Mouse (Mus musculus): ENCODE data around the gene Ino80.
"Not testable (repeated sequence)": the region's sequence is repeated elsewhere in the genome, so short reads cannot be mapped to it uniquely, and the experiment has no call there.

Gene Ino80

DNA sequence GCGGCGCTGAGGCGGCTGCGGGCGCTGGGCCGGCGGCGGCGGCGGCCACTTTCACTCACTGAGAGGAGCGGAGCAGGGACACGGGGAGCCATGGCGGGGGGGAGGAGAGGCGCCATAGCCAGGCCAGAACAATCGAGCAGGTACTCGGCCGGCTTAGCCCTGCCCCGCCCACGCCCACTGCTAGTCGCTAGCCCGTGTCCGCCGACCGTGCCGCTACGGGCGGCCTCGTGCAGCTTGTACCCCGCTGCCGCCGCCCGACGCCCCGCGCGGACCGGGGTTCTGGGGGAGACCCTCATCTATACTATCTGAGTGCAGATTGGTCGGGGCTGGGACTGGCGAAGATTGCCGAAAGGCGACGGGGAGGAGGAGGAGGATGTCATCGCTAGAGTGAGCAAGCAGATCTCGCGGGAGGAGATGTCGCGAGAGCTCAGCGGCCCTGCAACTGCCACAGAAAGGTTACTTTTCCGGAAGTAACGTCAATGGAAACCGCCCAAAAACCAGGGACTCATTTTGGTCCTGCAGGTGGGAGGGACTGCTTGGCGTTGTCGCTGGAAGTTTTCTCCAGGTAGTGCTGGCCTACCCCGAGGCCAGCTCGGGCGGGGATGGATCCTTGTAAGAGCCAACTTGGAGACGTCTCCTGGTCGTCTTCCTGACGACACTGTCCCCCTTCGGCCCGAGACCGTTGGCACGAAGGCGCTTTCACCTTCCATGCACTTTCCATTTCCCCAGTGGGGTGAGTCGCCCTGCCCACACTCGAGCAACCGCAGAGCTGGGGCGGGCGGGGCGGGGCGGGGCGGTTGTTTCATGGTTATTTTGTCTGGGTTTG is at the start of gene Ino80:
Gene Ino80, minus strand, starts transcription at position 117 of the 826 bp plus-strand sequence.
- peak; percentile 98 to 99 for DNase-seq

GRCm38 (mm10) chr2:119525422-119525821 is 47.9 kb upstream of the Ino80 start:
- no peak for DNase-seq

DNA sequence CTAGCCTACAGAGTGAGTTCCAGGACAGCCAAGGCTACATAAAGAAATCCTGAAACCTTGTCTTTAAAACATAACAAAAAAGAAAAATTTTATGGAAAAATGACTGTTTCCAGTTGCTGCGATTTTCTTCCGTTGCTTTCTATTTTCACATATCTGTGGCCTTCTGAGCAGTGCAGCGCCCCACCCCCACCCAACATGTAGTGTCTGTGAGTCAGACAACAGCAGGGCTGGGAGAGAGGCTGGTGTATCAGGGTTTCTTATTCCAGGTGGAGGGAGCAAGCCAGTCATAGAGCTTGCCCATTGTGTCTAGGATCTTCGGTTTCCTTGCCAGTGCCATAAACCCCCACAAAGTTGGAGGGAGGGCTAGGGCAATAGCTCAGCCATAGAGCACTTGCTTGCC is 46.3 kb upstream of the Ino80 start:
- no peak for DNase-seq

DNA sequence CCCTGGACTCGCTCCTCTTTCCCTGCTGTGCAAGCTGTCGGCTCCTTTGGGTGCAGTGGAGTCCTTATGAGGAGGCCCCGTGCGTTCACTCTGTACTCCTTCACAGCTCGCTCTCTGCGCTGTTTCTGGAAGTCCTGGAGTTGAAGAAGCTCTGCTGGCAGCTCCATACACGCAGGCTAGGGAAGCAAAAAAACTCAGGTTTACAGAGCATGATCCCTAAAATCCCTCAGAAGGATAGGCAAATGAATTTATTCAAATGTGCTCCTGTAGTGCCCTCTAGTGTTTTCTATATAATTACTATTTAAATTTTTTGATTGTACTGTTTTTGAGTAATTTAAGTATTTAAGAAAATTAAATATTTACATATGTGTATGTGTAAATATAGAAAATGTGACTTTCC is 43.1 kb upstream of the Ino80 start:
- DNase-seq: no peak

DNA sequence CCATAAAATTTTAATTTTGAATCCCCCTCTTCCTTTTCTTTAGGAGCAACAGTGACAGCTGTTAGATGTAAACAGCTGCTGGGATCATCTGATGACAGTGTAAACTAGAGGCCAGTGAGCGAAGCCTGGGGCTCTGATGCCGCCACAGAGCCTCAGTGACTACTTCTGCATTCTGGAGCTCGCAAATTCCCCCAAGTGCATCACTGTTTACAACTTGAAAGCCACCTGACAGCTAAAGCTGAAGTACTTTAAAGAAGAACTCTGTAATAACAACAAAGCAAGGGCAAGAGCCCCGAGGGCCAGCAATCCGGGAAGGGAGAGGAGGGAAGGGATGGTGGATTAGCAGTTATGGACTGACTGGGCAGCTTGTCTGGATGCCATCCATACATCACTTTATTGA is 39.3 kb upstream of the Ino80 start:
- DNase-seq: no peak

GRCm38 (mm10) chr2:119514026-119514522 is 36.6 kb upstream of the Ino80 start:
- no peak for DNase-seq

GRCm38 (mm10) chr2:119512292-119512691 is 34.8 kb upstream of the Ino80 start:
- peak; percentile 2 to 4 for DNase-seq

DNA sequence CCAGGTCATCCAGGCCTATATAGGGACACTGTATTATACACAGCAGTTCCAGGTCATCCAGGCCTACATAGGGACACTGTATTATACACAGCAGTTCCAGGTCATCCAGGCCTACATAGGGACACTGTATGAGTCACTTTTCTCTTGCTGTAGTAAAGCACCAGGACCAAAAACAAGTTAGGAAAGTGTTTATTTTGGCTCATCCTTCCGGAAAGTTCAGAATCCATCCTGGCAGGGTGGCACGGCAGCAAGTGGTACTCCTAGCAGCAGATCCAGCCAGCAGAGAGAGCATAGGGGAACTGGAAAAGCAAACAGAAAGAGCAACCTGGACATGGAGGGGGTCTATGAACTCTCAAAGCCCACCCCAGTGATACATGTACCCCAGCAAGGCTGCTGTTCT is 33.4 kb upstream of the Ino80 start:
- DNase-seq: no peak

DNA sequence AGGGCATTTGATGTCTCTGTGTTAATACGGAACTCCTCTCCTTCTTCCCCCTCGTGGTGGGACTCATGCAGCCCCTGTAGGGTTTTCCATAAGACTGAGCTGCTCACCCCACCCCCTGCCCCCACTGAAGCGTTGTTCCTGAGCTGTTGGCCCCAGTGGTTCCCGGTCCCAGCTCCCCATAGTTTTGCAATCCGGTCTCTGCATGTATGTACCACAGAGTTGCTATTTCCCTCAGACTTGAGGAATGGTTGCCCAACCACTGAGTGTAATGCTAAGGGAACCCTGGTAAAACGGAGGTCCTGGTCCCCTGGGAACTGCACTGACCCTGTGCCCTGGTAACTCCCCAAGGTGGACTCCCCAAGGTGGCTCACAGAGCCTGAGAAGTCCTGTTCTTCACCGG is 31.0 kb upstream of the Ino80 start:
- not testable (repeated sequence) for DNase-seq

- peak; percentile 2 to 11 for DNase-seq
Measured at GRCm38 (mm10) chr2:119507108-119507507, 29.6 kb upstream of the Ino80 start.

DNA sequence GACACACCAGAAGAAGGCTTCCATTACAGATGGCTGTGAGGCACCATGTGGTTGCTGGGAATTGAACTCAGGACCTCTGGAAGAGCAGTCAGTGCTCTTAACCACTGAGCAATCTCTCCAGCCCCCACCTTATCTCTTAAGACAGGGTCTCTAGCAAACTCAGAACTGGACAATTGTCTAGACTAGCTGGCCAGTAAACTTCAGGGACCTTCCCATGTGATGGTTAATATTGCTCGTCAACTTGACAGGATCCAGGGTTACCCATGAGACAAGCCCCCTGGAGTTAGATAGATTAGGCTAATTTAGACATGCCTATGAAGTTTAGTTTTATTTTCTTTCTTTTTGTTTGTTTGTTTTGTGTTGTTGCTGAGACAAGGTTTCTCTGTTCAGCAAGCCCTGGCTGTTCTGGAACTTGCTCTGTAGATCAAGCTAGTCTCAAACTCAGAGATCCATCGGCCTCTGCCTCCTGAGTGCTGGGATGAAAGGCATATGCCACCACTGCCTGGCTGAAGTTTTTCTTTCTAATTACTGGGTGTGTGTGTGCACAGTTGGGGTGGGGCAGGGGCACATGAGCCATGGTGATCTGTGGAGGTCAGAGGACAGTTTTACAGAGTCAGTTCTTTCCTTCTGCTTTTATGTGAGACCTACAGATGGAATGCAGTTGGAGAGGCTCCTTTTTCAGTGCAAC is 23.6 kb upstream of the Ino80 start:
- no peak for DNase-seq

GRCm38 (mm10) chr2:119498859-119499258 is 21.4 kb upstream of the Ino80 start:
- no peak for DNase-seq

- no peak for DNase-seq
Measured at GRCm38 (mm10) chr2:119496082-119496481, 18.6 kb upstream of the Ino80 start.

GRCm38 (mm10) chr2:119491953-119492352 is 14.5 kb upstream of the Ino80 start:
- DNase-seq: no peak

DNA sequence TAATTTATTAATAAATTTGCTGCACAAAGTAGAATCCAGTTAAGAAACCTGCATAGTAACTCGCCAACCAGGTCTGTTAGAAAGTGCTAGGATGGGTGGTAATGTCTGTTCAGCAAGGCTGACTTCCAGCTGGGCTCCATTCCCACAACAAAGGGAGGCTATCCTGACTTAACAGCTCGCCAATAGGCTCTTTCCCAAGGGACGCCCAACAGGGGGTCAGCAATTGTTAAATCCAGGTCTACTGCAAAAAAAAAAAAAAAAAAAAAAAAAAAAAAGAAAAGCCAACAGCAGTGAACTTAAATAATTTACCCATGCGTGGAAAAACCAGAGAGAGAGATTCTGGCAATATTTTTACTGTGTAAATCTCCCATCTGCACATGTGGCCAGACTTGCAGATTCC is 9.0 kb upstream of the Ino80 start:
- DNase-seq: no peak

GRCm38 (mm10) chr2:119482307-119482706 is 4.8 kb upstream of the Ino80 start:
- no peak for DNase-seq

GRCm38 (mm10) chr2:119478397-119478749 is 886 bp upstream of the Ino80 start:
- DNase-seq: no peak

DNA sequence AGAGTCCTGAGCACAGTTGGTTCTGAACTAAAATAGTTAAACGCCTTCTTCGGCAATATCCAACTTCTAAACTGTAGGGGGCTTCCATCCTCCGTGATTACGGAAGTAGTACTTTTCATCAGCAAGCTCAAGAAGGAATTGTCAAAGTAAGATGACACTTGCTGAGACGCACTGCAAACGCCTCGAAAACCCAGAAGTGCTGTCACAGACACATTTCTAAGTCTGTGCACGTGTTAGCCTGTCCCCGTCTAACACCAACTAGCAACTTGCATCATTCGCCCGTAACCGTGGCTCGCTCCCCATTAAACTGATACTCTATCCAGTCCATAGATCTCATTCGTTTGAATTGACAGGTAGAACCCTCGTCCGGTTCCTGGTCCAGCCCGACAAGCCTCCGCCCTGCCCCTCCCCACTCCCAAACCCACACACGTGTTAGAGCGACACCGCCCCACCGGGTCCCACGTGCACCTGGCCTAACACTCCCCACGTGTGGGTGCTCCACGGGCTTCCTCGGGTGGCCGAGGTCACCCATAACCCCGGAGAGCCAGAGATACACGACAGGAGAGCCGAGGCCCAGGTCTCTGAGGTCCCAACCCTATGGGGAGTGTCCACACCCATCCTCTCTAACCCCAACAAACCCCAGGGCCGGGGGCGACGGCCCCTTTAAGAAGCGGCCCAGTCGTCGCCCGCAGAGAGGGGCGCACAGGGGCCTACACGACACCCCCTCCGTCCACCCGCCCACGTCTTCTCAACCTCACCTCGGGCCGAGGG is 681 bp downstream of the Ino80 start:
- DNase-seq: peak; percentile 68 to 77

DNA sequence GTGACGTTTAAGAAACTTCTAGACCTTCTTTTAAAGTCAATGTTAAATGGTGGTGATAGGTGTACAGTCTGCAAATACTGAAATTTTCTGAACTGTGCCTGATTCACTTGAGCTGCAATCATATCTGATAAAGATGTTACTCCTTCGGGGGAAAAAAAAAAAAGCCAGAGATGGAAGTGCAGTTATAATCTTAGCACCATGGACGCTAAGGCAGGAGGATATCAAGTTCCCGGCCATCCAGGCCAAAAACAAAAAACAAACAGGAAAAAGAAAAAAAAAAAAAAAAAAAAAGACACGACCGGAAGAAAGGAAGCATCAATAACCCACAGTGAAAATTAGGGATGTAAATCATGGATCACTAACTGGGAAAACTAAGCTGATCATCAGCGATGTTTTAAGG is 1.3 kb downstream of the Ino80 start:
- no peak for DNase-seq

GRCm38 (mm10) chr2:119463945-119464344 is 13.5 kb downstream of the Ino80 start:
- DNase-seq: no peak

DNA sequence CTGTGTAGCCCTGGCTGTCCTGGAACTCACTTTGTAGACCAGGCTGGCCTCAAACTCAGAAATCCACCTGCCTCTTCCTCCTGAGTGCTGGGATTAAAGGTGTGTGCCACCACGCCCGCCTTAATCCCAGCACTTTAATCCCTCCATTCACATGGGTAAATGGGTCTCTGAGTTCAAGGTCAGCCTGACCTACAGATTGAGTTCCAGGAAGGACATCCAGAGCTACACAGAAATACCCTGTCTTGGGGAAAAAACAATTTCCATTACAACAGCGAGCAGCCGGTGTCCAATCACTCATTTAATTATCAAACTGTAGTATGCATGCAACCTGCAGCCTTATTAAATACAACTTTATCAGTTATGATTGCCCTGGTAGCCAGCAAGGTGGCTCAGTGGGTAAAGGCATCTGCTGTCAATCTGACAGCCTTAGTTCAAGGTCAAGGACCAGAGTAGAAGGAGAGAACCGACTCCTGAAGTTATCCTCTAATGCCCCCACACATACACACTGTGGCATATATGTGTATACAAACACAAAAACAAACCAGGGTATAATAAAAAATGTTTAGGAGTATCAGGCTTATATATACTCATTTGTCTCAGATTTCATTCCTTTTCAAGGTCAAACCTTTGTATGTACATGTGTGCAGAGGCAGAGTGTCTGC is 14.2 kb downstream of the Ino80 start:
- no peak for DNase-seq

GRCm38 (mm10) chr2:119461028-119461427 is 16.5 kb downstream of the Ino80 start:
- no peak for DNase-seq

- DNase-seq: no peak
Measured at GRCm38 (mm10) chr2:119454558-119454957, 22.9 kb downstream of the Ino80 start.

All from thymus, postnatal 36 days (tissue).